Mouse (Mus musculus) urinary bladder, postnatal 10 days (tissue): ENCODE data around the gene Spib.

Experiments used
- DNase-seq: peaks from one replicate; pipeline ENCODE4 v3.0.0; 2022; ENCODE audit warnings: low spot score

Gene Spib

GRCm38 (mm10) chr7:44531946-44532732, at the start of gene Spib:
Gene Spib, minus strand, starts transcription at chr7:44532071.
- no peak for DNase-seq

GRCm38 (mm10) chr7:44581637-44582036, 49.8 kb upstream of the Spib start:
- DNase-seq, result no peak

- DNase-seq, result no peak
Measured at GRCm38 (mm10) chr7:44576333-44576844, 44.5 kb upstream of the Spib start.

GRCm38 (mm10) chr7:44572956-44573484, 41.1 kb upstream of the Spib start:
- no peak for DNase-seq

DNA sequence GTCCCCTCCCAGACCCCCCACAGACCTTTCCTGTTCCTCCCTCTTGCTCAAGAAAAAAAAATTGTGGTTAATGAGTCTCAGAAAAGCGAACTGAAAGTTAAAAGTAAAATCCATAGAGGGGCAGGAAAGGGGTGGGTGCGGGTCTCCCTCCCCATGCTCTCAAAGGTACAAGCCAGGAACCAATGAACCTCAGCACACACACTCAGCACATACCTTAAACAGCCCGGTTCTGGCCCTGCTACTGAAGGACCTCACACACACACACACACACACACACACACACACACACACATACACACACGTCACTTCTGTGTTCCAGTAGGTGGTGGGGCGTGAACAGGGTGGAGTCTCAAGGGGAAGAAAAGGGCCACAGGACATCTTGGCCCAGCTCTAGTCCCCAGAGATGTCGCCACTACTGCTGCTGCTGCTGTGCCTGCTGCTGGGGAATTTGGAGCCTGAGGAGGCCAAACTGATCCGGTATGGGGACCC, 40.4 kb upstream of the Spib start, which contains the start of gene Napsa:
Gene Napsa (plus strand): TSS at position 168 of the 489 bp plus-strand sequence.
- no peak for DNase-seq

DNA sequence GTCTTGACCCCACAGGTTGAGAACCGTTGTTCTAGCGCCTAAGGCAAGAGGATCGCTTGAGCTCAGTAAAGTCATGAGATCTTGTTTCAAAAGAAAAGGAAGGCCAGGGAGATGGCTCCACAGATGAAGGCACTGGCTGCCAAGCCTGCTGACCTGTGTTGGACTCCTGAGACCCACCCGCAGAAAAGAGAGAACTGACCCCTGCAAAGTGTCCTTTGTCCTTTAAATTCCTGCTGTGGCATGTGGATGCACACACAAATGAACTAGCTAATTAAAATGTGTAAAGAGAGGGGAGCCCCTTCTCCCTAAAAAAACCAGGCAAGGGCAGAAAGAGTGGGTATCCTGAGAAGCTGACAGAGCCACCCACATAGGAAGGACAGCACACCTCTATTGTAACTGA, 39.9 kb upstream of the Spib start:
- no peak for DNase-seq

DNA sequence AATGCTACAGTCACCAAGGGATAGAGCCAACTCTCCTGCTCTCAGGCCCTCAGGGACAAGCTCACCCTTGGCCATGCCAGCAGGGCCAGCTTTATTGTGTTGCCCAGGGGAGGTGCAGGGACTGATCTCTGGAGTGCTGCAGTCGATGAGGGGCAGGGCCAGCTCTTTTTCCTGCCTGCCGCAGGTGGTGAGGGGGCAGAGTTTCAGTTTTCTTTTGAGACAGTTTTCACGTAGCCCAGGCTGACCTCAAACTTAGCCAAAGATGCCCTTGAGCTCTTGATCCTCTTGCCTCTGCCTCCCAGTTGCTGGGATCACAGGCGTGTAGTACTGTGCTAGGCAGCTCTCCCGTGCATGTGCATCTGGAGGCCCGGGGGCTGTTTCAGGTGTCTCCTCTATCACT, 39.1 kb upstream of the Spib start:
- no peak for DNase-seq

DNA sequence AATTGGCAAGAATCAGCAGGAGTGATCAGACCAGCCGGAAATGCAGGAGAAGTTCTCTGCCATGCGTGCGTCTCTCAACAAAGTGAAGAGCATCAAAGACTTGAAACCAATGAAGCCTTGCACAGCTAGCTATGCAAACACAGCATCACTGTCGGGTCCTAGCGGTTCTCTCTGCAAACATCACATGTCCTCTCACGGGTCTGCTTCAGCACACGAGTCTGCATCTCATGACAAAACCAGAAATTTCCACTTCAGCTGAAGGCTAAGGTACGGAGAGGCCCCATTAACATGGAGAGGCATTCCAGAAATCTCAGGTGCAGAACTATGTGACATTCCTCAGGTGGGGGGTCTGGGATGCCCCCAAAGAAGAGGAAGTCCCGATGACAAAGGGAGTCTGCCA, 36.9 kb upstream of the Spib start:
- DNase-seq, result no peak

GRCm38 (mm10) chr7:44565414-44565813, 33.5 kb upstream of the Spib start:
- no peak for DNase-seq

DNA sequence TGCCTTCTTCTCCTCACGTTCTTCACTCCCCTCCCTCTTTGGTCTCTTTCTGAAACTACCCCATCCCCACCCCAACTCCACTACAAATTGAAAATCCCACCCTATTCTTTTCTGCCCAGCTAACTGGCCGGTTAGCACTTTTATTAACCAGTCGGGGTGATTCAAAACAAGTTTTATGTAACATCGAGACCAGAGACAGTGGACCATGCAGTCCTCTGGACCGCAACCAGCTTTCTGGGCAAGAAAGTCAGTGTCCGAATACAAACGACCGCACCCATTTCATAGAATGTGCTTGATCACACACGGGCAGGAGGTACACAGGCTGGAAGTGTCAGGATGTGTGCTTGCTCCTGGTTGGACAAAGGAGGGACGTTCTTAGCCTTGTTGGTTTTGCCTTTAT, 32.6 kb upstream of the Spib start:
- no peak for DNase-seq

GRCm38 (mm10) chr7:44563284-44563683, 31.4 kb upstream of the Spib start:
- no peak for DNase-seq

- no peak for DNase-seq
Measured at GRCm38 (mm10) chr7:44560435-44561400, 28.8 kb upstream of the Spib start.

DNA sequence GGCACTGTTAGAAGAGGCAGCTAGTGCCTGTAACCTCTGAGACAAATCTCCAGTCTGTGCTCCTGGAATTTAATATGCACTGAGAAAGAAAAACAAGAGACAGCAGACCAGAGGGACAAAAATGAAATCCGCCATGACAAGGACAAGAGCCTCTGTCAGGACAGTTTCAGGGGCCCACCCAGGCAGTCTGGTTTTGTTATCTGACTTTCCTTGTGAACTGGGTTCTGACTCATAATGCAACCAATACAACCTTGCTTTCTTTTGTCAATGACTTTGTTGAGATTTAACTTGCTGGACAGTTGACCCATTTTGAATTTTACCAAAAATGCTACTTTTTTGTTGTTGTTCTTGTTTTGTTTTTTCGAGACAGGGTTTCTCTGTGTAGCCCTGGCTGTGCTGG, 25.8 kb upstream of the Spib start:
- no peak for DNase-seq

DNA sequence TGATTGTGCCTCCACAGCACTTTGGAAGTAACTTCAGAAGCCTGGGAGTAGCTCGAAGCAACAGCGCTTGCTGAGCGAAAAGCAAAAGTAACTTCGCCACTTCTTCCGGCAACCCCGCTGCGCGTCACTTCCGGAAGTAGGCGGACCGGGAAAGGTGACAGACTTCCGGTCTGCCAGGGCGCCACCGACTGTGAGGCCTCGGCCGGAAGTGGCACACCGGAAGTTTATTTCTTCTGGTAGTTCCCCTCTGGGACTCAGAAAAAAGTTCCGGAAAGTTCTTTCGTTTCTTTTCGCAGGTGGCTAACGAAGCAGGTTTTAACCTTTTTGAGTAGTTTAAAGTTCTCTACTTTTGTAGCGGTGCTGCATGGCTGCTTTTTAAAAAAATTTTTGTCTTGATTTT, 22.0 kb upstream of the Spib start, which contains the start of gene Nr1h2:
Gene Nr1h2 (minus strand): TSS at position 126 of the 400 bp plus-strand sequence.
- peak; percentile 91 for DNase-seq

- DNase-seq, result peak; percentile 53
Measured at GRCm38 (mm10) chr7:44553196-44553764, 21.4 kb upstream of the Spib start.

DNA sequence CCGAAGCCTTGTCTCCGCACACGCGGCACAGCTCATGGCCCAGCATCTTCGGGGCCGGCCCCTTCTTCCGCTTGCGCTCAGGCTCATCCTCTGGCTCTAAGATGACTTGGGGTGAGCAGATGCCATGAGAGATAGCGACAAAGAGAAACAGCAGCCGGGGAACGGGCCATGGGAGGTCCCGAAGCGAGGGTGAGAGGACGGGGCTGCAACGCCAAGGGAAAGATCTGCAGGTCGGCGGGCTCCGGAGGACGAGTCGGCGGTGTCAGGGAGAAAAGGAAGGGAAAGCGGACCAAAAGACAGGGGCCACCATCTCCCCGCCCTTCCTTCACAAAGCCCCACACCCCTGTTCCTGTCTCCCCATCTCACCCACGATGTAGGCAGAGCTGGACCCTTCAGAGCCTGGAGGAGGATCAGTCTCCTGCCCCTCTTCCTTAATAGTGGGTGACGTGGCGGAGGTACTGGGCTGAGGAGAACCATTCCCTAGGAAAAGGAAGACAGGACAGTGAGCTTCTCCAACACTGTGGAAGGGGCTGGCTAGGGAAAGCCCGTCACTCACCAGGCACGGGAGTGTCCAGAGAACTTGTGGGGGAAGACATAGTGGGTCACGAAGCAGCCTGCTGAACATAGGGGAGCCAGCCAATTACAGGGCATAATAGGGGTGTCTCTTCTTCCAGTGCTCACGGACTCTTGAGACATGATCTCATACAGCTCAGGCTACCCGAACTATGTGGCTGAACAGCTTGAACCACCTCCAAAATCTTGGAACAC, 20.5 kb upstream of the Spib start:
- no peak for DNase-seq

DNA sequence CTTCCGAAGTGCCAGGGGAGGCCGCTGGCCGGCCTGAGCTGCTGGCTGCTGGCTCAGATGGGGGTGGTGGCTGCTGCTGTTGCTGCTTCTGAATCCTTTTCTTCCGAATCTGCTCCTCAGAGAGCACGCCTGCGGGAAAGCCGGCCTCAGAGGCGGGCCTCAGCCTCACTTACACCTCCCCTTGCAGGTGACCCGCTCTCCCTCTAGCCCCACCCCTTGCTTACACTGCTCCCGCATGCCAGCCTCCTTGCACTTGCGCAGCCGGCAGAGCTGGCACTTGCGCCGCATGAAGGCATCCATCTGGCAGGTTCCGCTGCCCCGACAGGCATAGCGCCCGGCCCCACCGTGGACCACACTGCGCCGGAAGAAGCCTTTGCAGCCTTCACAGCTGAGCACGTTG, 19.9 kb upstream of the Spib start:
- no peak for DNase-seq

DNA sequence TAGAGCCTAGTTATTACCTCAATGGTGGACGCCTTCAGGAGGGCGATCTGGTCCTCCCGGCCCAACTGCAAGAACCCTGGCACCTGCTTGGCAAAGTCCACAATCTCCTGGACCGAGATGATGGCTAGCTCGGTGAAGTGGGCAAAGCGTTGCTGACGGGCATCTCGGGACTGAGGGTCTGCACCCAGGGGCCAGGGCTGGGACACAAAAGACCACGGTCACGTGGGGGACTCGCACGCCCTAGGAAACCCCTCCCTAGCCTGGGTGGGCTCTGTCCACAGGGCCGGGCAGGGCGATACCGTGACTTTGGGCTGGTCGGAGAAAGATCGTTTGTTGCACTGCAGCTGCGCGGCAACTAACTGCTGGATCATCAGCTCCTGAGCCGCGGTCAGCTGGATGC, 19.4 kb upstream of the Spib start:
- DNase-seq, result no peak

DNA sequence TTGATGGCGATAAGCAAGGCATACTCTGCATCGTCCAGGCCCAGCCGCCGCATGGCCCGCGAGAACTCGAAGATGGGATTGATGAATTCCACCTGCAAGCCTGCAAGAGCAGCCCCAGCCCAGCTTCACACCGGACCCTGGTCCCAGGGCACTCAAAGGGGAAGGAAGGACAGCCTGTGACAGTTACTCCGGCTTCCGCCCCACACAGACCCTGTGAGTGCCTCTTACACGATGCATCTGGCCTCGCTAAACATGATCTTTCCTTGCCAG, 18.5 kb upstream of the Spib start:
- DNase-seq, result no peak

DNA sequence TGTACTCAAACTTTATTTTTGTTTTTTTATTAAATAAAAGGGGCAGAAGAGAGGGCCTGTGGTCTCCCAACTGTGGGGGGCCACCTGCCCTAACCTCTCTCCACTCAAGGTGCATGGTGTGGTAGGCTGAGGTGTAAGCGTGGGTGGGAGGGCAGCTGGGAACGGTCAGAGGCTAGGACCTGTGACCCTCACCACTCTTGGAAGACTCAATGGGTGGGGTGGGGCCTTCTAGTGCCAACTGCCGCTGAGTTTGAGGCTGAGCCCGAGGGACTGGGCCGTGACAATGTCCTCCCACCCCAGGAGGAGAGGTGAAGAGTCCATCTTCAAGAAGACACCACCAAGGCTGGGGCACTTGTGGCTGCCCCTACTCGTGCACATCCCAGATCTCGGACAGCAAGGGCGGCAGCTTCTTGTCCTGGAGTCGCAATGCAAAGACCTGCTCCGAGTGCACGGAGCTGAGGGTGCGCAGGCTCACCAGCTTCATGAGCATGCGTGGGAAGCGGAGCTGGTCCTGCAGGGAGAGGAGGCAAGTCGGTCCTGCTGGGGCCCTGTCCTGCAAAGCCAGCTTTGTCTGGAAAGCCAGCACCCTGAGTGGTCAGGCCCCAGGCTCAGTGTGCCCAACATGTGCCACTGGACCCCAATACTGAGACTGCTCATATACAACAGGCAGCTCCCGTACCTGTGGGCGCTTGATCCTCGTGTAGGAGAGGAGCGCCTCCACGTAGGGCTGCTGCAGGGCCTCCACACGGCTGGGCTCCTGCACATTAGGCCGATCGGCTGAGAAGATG, 17.9 kb upstream of the Spib start:
- no peak for DNase-seq
